Mouse (Mus musculus) v-Abl transformed pro-B cells (cell line): Measurements from ENCODE around the gene Abhd14b.

Experiments used
- in situ Hi-C, 2 experiments: fragments of 400-800 bp; cut with MboI; formaldehyde crosslinking; loops; one replicate each; pipeline ENCODE4 v1.15.1; 2025; ENCODE audit not compliant: unreplicated experiment in 2 of 2

Abhd14b gene

GRCm38 (mm10) chr9:106501846-106502245 lies 54.6 kb downstream of the Abhd14b start:
- in situ Hi-C loops: no loop called here
